Mouse (Mus musculus) embryo, embryonic 9.5 days (tissue): ENCODE results near the gene Astn2.
A peak's percentile ranks its signal among the peaks of the same experiment; 100 is the strongest.

ENCODE experiments used
- DNase-seq: peaks from one replicate; pipeline ENCODE4 v3.0.0-alpha.2; 2017; ENCODE audit errors: extremely low spot score

The Astn2 gene

DNA sequence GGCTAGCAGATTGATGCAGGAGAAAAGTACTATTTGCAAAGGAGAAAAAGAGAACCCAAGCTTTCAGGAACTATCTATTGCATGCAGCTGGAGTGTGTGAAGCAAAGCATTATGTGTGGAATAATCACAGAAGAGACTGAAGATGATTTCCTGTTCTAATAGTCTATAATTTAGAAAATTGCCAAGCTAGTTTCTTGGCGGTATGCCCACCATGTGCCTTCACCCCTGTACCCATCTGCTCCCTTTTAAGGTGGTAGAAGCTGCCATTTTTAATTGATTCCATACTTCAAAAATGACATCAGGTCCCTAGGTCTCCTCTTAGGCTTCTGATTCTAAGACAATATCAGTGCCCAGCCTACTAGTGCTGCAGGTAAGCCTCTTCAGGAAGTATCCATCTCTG lies 432.0 kb downstream of the Astn2 start:
- no peak for DNase-seq

DNA sequence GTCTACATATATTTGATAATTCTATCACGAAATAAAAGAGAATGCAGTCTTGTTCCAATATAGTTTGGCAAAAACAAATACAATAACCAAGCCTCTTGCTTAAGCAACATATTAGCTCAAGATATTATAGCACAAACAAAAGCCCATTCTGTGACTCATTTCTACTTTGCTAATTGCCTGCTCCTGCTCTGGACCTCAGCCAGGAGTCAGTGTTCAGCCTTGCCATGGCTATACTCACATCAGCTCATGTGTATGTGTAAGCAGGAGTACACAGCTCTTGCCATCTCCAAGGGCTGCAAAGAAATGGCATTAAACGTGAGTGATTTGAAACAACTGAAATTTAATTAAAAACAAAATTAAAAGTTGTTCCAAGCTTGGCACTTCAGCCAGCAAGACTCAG lies 435.1 kb downstream of the Astn2 start:
- no peak for DNase-seq

DNA sequence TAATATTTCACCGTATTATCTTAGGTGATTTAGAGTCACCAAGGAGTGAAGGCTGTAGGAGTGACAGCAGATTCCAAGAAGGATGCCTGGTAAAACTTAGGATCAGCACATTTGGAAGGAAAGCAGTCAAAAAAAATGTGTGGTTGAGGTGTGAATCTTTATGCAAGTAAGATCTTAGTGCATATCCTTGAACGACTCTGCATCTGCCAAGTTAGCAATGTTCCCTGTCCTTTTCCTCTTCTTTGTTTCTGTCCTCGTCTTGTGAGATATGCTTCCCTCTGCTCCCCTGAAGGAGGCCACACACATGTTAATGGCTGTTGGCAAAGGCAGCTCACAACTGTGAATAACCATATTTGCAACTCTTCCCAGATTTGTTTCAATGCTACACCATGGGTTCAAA lies 439.8 kb downstream of the Astn2 start:
- no peak for DNase-seq

DNA sequence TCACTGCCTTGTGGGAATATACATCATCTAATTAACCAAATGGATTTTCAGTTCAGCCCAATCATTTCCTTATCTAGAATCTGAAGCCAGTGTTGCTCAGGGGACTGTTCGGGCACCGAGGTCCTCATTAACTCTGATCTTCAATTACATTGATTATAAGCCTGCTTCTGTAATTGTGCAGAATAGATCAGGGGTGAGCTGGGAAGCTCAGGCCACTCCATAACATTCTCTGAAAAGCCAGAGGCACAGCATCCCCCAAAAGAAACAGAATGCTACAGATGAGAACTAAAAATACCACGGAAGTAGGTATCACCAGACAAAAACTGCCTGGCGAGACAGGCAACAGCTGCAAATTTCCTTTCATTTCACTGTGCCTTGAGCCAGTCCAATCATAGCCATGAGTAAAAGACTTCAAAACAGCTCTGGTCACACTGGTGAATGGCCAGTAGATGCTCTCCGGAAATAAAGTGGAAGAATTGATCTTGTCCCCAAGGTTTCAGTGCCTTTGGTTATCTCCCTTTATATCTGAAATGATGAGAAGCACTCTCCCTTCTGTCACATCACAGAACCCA lies 445.1 kb downstream of the Astn2 start:
- DNase-seq = no peak

DNA sequence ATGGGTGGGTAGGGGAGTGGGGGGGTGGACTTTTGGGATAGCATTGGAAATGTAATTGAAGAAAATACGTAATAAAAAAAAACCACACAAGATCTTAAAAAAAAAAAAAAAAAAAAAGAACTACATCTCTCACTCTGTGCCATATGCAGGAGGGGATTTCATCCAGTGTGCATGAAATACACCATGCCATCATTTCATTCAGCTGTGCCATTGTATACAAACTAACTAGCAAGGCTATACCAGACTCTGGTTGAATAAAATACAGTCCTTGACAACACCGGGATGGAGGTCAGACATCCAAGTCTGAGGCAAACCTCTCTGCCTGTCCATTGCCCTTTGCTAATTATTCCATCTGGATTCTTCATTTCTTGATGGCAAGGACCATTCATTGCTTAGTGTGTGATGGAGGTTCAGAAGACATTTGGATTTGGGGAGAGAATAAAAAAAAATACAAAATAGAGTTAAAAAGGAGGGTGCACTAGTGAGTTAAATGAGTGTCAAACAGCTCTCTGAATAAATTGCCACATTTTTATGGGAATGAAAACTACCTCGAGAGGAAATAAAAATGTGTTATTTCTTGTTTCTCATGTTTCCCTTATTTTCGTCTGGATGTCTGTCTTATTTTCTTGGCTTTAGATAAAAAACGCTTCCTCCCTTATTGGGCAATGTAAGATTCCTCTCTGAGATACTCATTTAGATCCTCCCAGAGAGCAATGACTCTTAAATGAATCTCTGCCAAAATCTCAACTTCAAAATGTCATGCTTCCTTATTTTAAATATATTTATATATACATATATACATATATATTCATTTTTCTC lies 445.8 kb downstream of the Astn2 start:
- DNase-seq = no peak

- no peak for DNase-seq
These were observed 452.5 kb downstream of the Astn2 start for GRCm38 (mm10) chr4:65951918-65952317.

DNA sequence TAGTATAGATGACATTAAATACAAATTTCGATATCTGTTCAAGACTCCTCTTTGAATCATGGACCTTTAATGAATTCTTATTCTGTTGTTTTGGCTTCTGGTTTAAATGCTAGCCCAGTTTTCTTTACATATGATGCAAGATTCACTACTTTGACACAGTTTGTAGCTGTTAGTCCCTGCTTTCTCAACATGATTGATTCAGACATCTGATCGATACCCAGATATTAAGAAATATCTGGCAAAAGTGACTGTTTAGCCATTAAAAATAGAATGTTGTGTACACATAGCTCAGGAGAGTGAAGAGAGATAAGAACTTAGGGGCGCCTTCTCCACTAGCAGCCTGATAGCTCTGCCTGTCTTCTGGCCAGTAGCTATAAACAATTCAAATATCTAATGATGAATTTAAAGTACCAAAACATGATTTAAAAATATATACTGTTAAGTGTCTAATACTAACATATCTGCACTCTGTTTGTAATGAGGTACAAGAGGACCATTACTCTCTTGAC lies 457.2 kb downstream of the Astn2 start:
- no peak for DNase-seq

DNA sequence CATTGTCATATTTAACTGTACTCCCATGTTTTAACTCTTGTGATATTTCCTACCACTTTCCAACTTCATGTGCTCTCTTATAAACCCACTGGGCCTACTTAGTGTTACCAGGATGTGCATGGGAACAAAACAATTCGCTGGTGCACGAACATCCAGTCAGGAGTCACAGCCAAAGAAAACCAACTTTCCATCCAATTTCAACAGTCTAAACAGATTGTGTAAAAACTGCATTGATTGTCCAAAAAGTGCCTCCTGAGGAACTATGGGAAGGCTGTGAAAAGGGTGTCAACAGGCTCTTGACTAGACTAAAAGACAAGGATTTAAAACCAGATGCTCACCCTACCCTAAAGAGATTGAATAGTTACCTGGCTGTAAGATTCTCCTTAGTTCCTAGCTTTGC lies 458.4 kb downstream of the Astn2 start:
- DNase-seq = no peak

DNA sequence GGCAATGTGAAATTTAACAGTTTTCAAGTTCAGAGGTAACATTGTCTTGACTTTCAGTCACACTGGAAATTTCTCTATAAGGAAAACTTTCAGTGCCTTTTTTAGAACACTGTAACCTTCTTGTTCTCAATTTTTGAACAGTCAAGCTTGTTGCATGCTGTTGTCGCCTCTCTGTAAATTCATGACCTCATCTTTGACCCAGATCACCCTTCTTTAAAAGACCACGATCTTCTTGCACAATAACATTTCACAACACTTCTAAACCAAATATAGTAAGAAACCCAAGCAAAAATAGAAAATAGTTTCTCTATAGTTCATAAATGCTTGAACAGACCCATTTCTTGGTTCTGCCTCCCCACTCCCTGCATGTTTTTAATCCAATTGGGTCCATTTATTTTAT lies 473.5 kb downstream of the Astn2 start:
- DNase-seq = no peak

- no peak for DNase-seq
These were observed 484.1 kb downstream of the Astn2 start for GRCm38 (mm10) chr4:65920294-65920693.

GRCm38 (mm10) chr4:65916027-65917008 lies 488.1 kb downstream of the Astn2 start:
- no peak for DNase-seq

DNA sequence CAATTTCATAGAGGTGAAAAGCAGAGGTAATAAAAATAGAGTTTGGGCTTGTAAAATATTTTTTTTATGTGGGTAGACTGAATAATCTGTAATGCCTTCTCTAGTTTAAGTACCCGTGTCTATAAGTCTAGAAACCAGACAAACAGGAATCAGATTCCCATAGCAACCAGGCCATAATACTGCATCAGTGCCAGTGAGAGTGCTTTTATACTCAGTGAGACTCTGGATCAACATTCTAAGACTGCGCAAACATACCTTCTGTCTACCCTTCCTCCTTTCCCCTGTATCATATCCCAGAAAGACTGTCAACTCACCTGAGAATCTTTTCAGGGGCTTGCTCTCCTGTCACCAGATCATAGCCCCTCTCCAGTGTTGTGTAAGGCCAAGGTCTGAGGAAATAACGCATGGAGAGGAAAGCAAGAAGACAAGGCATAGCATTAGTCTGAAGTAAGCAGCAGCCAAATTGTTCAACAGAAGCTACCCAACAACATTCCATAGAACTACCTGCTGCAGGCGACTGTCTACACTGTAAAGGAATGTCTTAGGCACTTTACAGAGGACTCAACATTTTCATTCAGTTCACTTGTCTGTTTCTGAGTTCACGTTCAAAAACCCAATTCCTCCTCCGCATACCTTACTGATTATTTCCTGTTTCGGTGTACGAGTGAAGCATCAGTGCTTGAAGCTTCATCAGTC lies 492.0 kb downstream of the Astn2 start:
- no peak for DNase-seq

- no peak for DNase-seq
These were observed 496.8 kb downstream of the Astn2 start for GRCm38 (mm10) chr4:65907660-65908059.

GRCm38 (mm10) chr4:65904963-65905362 lies 499.4 kb downstream of the Astn2 start:
- no peak for DNase-seq

DNA sequence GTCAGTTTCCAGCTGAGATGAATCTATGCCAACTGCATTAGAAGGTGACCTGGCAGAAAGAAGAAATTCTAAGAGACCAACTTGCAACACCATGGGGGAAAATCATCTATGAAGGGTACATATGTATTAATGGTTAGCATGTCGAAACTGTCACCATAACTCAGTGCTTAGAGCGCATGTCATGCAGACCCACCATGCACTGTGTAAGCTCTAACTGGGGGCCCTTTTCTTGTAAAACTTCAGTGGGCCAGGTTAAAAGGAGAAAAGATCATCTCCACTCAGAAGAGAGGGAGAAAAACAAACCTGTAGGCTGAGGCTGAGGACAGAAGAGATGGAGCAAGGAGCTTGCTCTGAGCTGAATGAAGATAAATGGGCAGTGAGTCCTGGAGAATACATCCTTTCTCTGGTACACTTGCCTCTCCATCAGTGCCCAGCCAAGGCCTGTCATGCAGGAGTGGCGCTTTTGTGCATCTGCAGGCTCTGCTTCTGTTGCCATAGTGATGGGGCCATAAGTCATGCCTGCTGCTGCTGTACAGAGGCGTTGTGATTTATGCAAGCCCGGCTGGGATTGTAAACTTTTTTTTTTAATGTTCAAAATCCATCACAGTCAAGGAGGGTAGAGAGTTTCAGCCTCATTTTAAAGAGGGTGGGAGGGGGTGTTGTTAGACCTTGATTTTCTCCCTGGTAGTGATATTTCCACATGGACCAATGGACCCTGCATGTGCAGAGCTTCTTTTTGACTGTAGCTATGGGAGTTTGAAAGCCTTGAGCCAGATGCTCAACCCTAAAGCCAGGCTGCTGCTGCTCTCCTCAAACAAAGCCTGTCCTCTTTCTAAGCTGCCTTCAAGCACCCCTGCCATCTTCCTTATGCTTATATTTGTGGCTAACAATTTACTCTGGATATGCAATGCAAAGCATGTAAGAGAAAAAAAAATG lies 508.1 kb downstream of the Astn2 start:
- peak; percentile 36 for DNase-seq

DNA sequence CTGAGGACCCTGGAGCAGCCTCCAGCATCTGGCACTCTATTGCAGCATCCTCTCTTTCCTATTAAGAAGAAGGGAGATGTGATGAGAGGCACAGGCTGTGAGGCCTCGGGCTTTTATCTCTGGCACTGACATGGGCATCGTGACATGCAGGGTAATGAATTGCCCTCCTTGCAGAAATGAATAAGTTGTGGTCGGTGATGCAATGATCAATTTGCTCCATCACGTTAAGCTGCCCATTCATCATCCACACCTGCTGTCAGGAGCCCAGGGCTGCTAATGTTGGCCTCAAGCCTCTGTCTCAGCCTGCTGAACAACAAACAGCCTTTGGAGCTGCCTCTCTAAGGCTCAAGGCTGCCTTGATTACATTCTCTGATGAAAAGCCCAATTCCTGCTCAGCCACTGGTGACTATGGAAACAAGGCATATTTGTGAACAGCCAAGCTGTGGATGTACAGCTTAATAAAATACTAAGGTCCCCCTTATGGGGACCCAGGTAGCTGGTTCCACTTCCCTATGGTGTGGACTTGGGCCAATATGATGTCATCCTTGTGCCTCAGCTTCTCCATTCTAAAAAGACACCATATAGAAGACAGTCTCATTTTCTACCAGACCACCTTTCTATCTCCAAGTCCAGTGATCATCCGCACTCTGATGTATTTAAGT lies 515.9 kb downstream of the Astn2 start:
- no peak for DNase-seq

GRCm38 (mm10) chr4:65886862-65887261 lies 517.5 kb downstream of the Astn2 start:
- DNase-seq = no peak

DNA sequence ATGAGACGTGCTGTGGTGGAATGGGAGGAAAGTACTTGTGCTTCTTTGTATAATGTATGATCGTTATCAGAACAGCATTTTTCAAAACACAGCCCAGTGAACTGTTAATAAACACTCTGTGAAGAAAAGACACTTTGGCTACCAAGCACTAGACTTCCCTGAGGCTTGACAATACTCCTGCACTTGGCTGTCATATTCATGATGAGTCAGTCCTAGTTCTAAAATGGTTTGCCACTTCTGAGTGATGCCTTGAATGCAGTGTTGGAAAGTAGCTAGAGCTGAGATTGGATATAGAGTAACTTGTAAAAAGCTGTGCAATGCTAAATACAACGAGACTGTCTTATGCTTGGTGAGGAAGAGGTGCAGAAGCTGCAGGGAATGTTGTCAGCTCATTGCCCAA lies 518.5 kb downstream of the Astn2 start:
- DNase-seq = no peak

DNA sequence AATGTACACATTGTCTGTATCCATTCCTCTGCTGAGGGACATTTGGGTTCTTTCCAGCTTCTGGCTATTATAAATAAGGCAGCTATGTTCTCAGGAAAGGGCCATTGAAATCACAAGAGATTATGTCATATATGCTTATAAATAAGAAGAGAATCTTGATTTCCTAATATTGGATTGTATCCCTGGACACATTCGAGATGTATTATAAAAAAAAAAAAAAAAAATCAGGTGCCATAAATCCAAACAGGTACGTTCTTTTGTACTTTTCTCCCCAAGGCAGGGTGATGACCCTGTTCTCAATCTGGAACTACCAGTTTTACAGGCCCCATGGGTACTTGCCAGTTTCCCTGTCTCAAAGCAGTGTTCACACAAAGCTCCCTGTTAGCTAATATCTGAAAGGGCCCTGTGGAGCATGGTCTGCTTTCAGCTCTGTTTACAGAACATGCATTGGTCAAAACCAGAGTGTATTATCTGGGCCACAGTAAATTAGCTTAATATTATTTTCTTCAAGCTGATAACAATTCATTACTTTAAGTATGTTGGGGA lies 530.1 kb downstream of the Astn2 start:
- no peak for DNase-seq

DNA sequence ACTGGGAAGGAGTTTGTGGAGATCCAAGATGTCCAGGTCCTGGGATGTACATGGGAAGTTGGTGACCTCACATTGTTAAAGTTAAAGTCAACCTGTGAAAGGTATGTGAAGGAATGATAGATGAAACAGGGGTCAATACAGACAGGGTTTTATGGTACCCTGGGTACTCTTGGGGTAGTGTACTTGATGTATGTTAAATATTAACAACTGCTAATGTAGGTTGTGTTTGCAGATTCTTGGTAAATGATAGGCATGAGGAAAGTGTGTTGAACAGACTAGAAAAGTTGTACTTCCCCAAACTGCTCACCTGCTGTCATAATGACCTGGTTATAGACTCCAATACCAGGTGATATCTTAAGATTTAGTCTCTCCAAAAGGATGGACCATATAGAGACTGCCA lies 539.9 kb downstream of the Astn2 start:
- no peak for DNase-seq
